8 mouse cellular contexts compared by ENCODE assay signal in the genomic region with DNA sequence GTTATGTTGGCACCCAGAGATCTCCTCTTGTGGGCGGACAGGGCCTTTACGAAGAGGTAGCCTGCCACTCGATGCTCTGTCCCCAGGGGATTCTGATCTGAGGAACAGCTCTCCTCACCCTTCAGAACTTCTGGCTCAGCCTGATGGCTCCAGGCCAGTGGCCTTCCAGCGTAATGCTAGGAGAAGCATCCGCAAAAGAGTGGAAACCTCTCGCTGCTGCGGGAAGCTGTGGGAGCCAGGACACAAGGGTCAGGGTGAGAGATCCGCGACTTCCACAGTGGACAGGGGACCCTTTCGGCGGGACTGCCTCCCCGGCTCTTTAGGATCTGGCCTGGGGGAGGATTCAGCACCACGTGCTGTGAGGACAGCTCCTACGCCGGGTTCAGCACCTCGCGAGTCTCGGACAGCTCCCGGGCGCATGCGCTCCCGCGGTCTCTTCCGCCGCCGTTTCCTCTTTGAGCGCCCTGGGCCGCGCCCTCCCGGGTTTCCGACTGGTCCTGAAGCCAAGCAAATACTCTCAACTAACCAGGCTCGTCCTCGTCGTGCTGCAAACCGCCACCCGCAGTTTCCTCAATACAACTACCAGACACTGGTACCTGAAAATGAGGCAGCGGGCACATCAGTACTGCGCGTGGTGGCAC. TPM values are rescaled to one million over a fixed set of nuclear protein-coding genes. Genes with fewer than 3 reads are reported as not detected.
DNase-seq lines count a peak whose midpoint lies in the region; ATAC-seq and TF ChIP-seq lines count a peak whose summit lies in the region.

No protein-coding gene starts in this region.

- no peaks in the 10 kb centered on the region for H3K9me3 ChIP-seq in MEL (replicated peaks; ENCODE audit: insufficient read depth, low read length)
- H3K9me3 ChIP-seq in forebrain, embryonic 15.5 days, result no peaks in the 10 kb centered on the region

- TF ChIP-seq CTCF in MEL (IDR thresholded peaks at IDR 0.05 in 2 of 3, conservative IDR thresholded peaks at IDR 0.05 in 1 of 3; ENCODE audit: control insufficient read depth in 1 of 3, insufficient read depth in 1 of 3, low read depth in 2 of 3, low read length in 3 of 3, poor library complexity in 1 of 3, severe bottlenecking in 1 of 3), result no peak

- H3K4me3 ChIP-seq in MEL (ENCODE audit: control insufficient read depth in 1 of 2, insufficient read depth in 1 of 2, low read depth in 2 of 2, low read length in 2 of 2) (no peak overlapping the region), macrophage (ENCODE audit: inconsistent target) (peak overlapping the region; percentile 20)
- peak overlapping the region; percentile 76 for H3K4me3 ChIP-seq in forebrain, embryonic 15.5 days

- no peaks in the 10 kb centered on the region for H3K4me1 ChIP-seq in MEL (ENCODE audit: control insufficient read depth in 1 of 2, insufficient read depth in 2 of 2, low read length in 2 of 2)
- peaks cover 60% of the 10 kb centered on the region for H3K4me1 ChIP-seq in forebrain, embryonic 15.5 days

- 2% methylated on average over 39 of the region's 39 CpGs for WGBS in forebrain, embryonic 15.5 days
- WGBS in macrophage (ENCODE audit: missing documents), result 4% methylated on average over 31 of the region's 39 CpGs

- TF ChIP-seq EP300 in MEL (IDR thresholded peaks at IDR 0.05; ENCODE audit: low read depth in 1 of 2, low read length in 2 of 2), result no peak

- no peak for ATAC-seq in forebrain, embryonic 15.5 days (replicated peaks)
- peak; percentile 50 to 69 for ATAC-seq in hematopoietic stem cell, adult 5-6 weeks (replicated peaks in 1 of 2; ENCODE audit: insufficient read depth in 1 of 2, low FRiP score in 2 of 2, low TSS enrichment in 1 of 2, low read depth in 1 of 2, poor library complexity in 2 of 2, severe bottlenecking in 2 of 2)

- no peaks in the 10 kb centered on the region for H3K27me3 ChIP-seq in MEL (ENCODE audit: control insufficient read depth in 1 of 2, insufficient read depth in 2 of 2, low read length in 2 of 2)
- H3K27me3 ChIP-seq in forebrain, embryonic 15.5 days, result peaks cover 22% of the 10 kb centered on the region; the same call in 1 of the 2 replicates

- H3K27ac ChIP-seq in MEL (ENCODE audit: control insufficient read depth, low read depth, low read length), result no peak overlapping the region
- H3K27ac ChIP-seq in forebrain, embryonic 15.5 days (replicated peaks), result peak overlapping the region; percentile 86
- H3K27ac ChIP-seq in macrophage, result no peak overlapping the region

- H3K4me2 ChIP-seq in forebrain, embryonic 15.5 days (replicated peaks), result peak overlapping the region; percentile 81

- peak; percentile 62 for DNase-seq in MEL (ENCODE audit: low read depth, low spot score)
- DNase-seq in cerebellum, adult 18-20 months, result peak; percentile 80 to 85
- DNase-seq in layer of hippocampus, postnatal 25 days (ENCODE audit: extremely low spot score in 1 of 2, low spot score in 1 of 2), result peak; percentile 59 to 66
- DNase-seq in retina, embryonic 14.5 days (ENCODE audit: low spot score), result peak; percentile 79
- peak; percentile 86 for DNase-seq in thymus, postnatal 4 days

- H3K36me3 ChIP-seq in MEL (ENCODE audit: control insufficient read depth in 1 of 2, insufficient read depth in 2 of 2, low read length in 2 of 2), result no peaks in the 10 kb centered on the region
- peaks cover 31% of the 10 kb centered on the region for H3K36me3 ChIP-seq in forebrain, embryonic 15.5 days
- H3K36me3 ChIP-seq in macrophage (ENCODE audit: inconsistent target), result no peaks in the 10 kb centered on the region

- no peak overlapping the region for H3K9ac ChIP-seq in MEL (ENCODE audit: control insufficient read depth, low read depth, low read length, poor library complexity, severe bottlenecking)
- peak overlapping the region; percentile 75 for H3K9ac ChIP-seq in forebrain, embryonic 15.5 days (replicated peaks)

- TF ChIP-seq RAD21 in MEL (IDR thresholded peaks at IDR 0.05; ENCODE audit: low read depth, low read length), result no peak

- no peaks in the 10 kb centered on the region for H3K79me2 ChIP-seq in MEL (ENCODE audit: control insufficient read depth, insufficient read depth, low read length, poor library complexity)
- no peaks in the 10 kb centered on the region for H3K79me2 ChIP-seq in macrophage (ENCODE audit: inconsistent target)

- TF ChIP-seq POLR2A in MEL (IDR thresholded peaks at IDR 0.05; ENCODE audit: control insufficient read depth in 1 of 2, insufficient read depth in 1 of 2, low read depth in 1 of 2, low read length in 2 of 2, poor library complexity in 1 of 2), result no peak

TF ChIP-seq in MEL, 35 proteins besides CTCF, POLR2A, EP300 and RAD21:
- TF ChIP-seq NRF1 (IDR thresholded peaks at IDR 0.05; ENCODE audit: insufficient read depth, low read depth, low read length, poor library complexity, severe bottlenecking) (peak; percentile 85), MXI1 (IDR thresholded peaks at IDR 0.05; ENCODE audit: low read depth, low read length) (peak; percentile 98), SIN3A (IDR thresholded peaks at IDR 0.05; ENCODE audit: low read length) (peak; percentile 100), MAZ (IDR thresholded peaks at IDR 0.05; ENCODE audit: low read depth, low read length) (no peak), ZNF384 (IDR thresholded peaks at IDR 0.05; ENCODE audit: low read depth, low read length) (no peak)

RNA-seq across cellular contexts. Expression of gene Celsr3, which starts 0.7 kb away (rescaled TPM):
- 0.12 TPM in 1 of 2 replicates, not detected in the other for total RNA-seq in MEL (2012; rRNA removed)
- polyA plus RNA-seq in MEL (2012; ENCODE audit: insufficient read depth in 1 of 2, insufficient read length in 2 of 2, low read depth in 1 of 2, low replicate concordance in 2 of 2, missing spikeins in 1 of 2) (under 1 TPM in 1 of 2 experiments, not detected in 1; 0.03 TPM), macrophage (2018) (0.53 to 1.2 TPM (median 0.95 TPM) in 3 replicates)
- polyA plus RNA-seq in forebrain, embryonic 15.5 days (2015; fragmentation: Nextera tagmentation; extraction: Ambion mirVana), result 16.7 and 20.0 TPM in 2 replicates
- total RNA-seq in hematopoietic stem cell, adult 5-6 weeks (2017), result 2.2 TPM in 1 of 2 replicates, not detected in the other
- total RNA-seq in layer of hippocampus, postnatal 25 days (2021), result 10 to 100 TPM; 42.5 to 66.0 TPM
- total RNA-seq in macrophage (2018; cell fraction: chromatin; rRNA removed), result 10 to 100 TPM in 25 of 26 experiments, 1 to 10 TPM in 1; 6.5 to 34.9 (median 17.8) TPM
- 1 to 10 TPM in 16 of 26 experiments, under 1 TPM in 10; 0.29 to 2.4 (median 1.1) TPM for total RNA-seq in macrophage (2018; cell fraction: cytosol; rRNA removed)
- total RNA-seq in macrophage (2018; cell fraction: nucleus; rRNA removed), result 10 to 100 TPM in 9 of 26 experiments, 1 to 10 TPM in 17; 3.2 to 20.2 (median 7.4) TPM

RNA-seq across cellular contexts. Expression of gene Nckipsd, which starts 18.7 kb away (rescaled TPM):
- 3.9 and 6.6 TPM in 2 replicates for total RNA-seq in MEL (2012; rRNA removed)
- 10 to 100 TPM in 1 of 2 experiments, not detected in 1; 10.3 TPM for polyA plus RNA-seq in MEL (2012; ENCODE audit: insufficient read depth in 1 of 2, insufficient read length in 2 of 2, low read depth in 1 of 2, low replicate concordance in 2 of 2, missing spikeins in 1 of 2)
- polyA plus RNA-seq in forebrain, embryonic 15.5 days (2015; fragmentation: Nextera tagmentation; extraction: Ambion mirVana), result 21.1 and 21.2 TPM in 2 replicates
- 1.7 and 2.9 TPM in 2 replicates for total RNA-seq in hematopoietic stem cell, adult 5-6 weeks (2017)
- total RNA-seq in layer of hippocampus, postnatal 25 days (2021), result 10 to 100 TPM; 64.9 to 68.1 TPM
- total RNA-seq in macrophage (2018; cell fraction: chromatin; rRNA removed), result 100 to 1,000 TPM in 2 of 26 experiments, 10 to 100 TPM in 21, 1 to 10 TPM in 3; 7.9 to 150 (median 45.0) TPM
- 10 to 100 TPM in 12 of 26 experiments, 1 to 10 TPM in 14; 5.3 to 20.4 (median 9.1) TPM for total RNA-seq in macrophage (2018; cell fraction: cytosol; rRNA removed)
- total RNA-seq in macrophage (2018; cell fraction: nucleus; rRNA removed), result 10 to 100 TPM in 22 of 26 experiments, 1 to 10 TPM in 4; 5.9 to 93.4 (median 20.0) TPM
- polyA plus RNA-seq in macrophage (2018), result 10.6 to 19.3 TPM (median 11.4 TPM) in 3 replicates

RNA-seq across cellular contexts. Expression of gene Slc26a6, which starts 26.3 kb away (rescaled TPM):
- 8.0 and 8.7 TPM in 2 replicates for total RNA-seq in MEL (2012; rRNA removed)
- 10 to 100 TPM in 1 of 2 experiments, not detected in 1; 13.2 TPM for polyA plus RNA-seq in MEL (2012; ENCODE audit: insufficient read depth in 1 of 2, insufficient read length in 2 of 2, low read depth in 1 of 2, low replicate concordance in 2 of 2, missing spikeins in 1 of 2)
- 9.0 and 9.8 TPM in 2 replicates for polyA plus RNA-seq in forebrain, embryonic 15.5 days (2015; fragmentation: Nextera tagmentation; extraction: Ambion mirVana)
- total RNA-seq in hematopoietic stem cell, adult 5-6 weeks (2017), result 1.8 and 1.9 TPM in 2 replicates
- 10 to 100 TPM; 21.4 to 21.5 TPM for total RNA-seq in layer of hippocampus, postnatal 25 days (2021)
- 100 to 1,000 TPM in 2 of 26 experiments, 10 to 100 TPM in 24; 22.9 to 117 (median 53.7) TPM for total RNA-seq in macrophage (2018; cell fraction: chromatin; rRNA removed)
- total RNA-seq in macrophage (2018; cell fraction: cytosol; rRNA removed), result 10 to 100 TPM in 16 of 26 experiments, 1 to 10 TPM in 10; 5.4 to 20.5 (median 10.4) TPM
- total RNA-seq in macrophage (2018; cell fraction: nucleus; rRNA removed), result 10 to 100 TPM; 11.7 to 65.4 (median 27.8) TPM
- polyA plus RNA-seq in macrophage (2018), result 5.2 to 17.9 TPM (median 8.1 TPM) in 3 replicates

RNA-seq across cellular contexts. Expression of gene Ip6k2, which starts 43.2 kb away (rescaled TPM):
- 21.3 and 25.1 TPM in 2 replicates for total RNA-seq in MEL (2012; rRNA removed)
- polyA plus RNA-seq in MEL (2012; ENCODE audit: insufficient read depth in 1 of 2, insufficient read length in 2 of 2, low read depth in 1 of 2, low replicate concordance in 2 of 2, missing spikeins in 1 of 2) (10 to 100 TPM in 1 of 2 experiments, not detected in 1; 33.7 TPM), macrophage (2018) (21.7 to 28.6 TPM (median 24.7 TPM) in 3 replicates)
- polyA plus RNA-seq in forebrain, embryonic 15.5 days (2015; fragmentation: Nextera tagmentation; extraction: Ambion mirVana), result 206 and 208 TPM in 2 replicates
- total RNA-seq in hematopoietic stem cell, adult 5-6 weeks (2017), result 56.8 and 67.9 TPM in 2 replicates
- total RNA-seq in layer of hippocampus, postnatal 25 days (2021), result 100 to 1,000 TPM; 203 to 244 TPM
- total RNA-seq in macrophage (2018; cell fraction: chromatin; rRNA removed), result 100 to 1,000 TPM in 1 of 26 experiments, 10 to 100 TPM in 25; 42.2 to 107 (median 66.8) TPM
- 10 to 100 TPM; 19.5 to 32.7 (median 24.9) TPM for total RNA-seq in macrophage (2018; cell fraction: cytosol; rRNA removed)
- 10 to 100 TPM; 25.4 to 67.9 (median 46.8) TPM for total RNA-seq in macrophage (2018; cell fraction: nucleus; rRNA removed)

Comparison
In these comparisons a context has a peak if more than half of its experiments do, and no peak if none do; other contexts are left out.
1. H3K4me3 ChIP-seq: peak in forebrain, embryonic 15.5 days (single experiment) and macrophage (single experiment); none in MEL (0 of 2).
2. RNA of gene Celsr3, which starts 0.7 kb away (total RNA-seq): 42.5 to 66.0 TPM in layer of hippocampus, postnatal 25 days; 0.12 TPM in MEL and 2.2 TPM in hematopoietic stem cell, adult 5-6 weeks; every median in the first group is over 10 times any median in the second.
3. Peak in every context shown above with its lines, with median percentiles within 50 percentile points of each other: DNase-seq.